Mouse (Mus musculus) midbrain, postnatal 0 days (tissue): Measurements from ENCODE around the gene Ccl11. TPM values are rescaled to one million over a fixed set of nuclear protein-coding genes. Genes with fewer than 3 reads are reported as not detected.

Experiments used
- ATAC-seq: fragments of 200-750 bp; cut with Nextera tagmentation; 2 replicates; pipeline ENCODE4 v1.8.0; 2017; ENCODE audit warnings: moderate number of reproducible peaks, mild to moderate bottlenecking, moderate TSS enrichment, moderate library complexity; ENCODE audit not compliant: low FRiP score
- DNase-seq: peaks from one replicate; pipeline ENCODE4 v3.0.0-alpha.2; 2015; ENCODE audit warnings: low spot score
- H3K27ac ChIP-seq: fragments of 300-500 bp; sonication (generic); 2 replicates; pipeline ENCODE4 v1.5.1; 2014; ENCODE audit warnings: low read depth, mild to moderate bottlenecking, low read length, mixed read lengths
- H3K27me3 ChIP-seq: fragments of 300-500 bp; sonication (generic); 2 replicates; pipeline ENCODE4 v1.6.1; 2014; ENCODE audit warnings: low read length, control low read depth, mixed read lengths; ENCODE audit not compliant: insufficient read depth
- H3K36me3 ChIP-seq: fragments of 300-500 bp; sonication (generic); 2 replicates; pipeline ENCODE4 v1.6.1; 2014; ENCODE audit warnings: low read length, control low read depth, mixed read lengths; ENCODE audit not compliant: insufficient read depth
- H3K4me1 ChIP-seq: fragments of 300-500 bp; sonication (generic); 2 replicates; pipeline ENCODE4 v1.6.1; 2014; ENCODE audit warnings: mild to moderate bottlenecking, control low read depth, antibody characterized with exemption, low read length, mixed read lengths; ENCODE audit not compliant: insufficient read depth
- H3K4me2 ChIP-seq: fragments of 300-500 bp; sonication (generic); 2 replicates; pipeline ENCODE4 v1.6.1; 2014; ENCODE audit warnings: low read depth, mild to moderate bottlenecking, low read length, mixed read lengths; ENCODE audit not compliant: poor library complexity, severe bottlenecking
- H3K4me3 ChIP-seq: fragments of 300-500 bp; sonication (generic); 2 replicates; pipeline ENCODE4 v1.5.1; 2014; ENCODE audit warnings: low read depth, mild to moderate bottlenecking, low read length, moderate library complexity
- H3K9ac ChIP-seq: fragments of 300-500 bp; sonication (generic); replicated peaks from 2 replicates; pipeline ENCODE4 v1.6.1; 2014; ENCODE audit warnings: mild to moderate bottlenecking, low read length, moderate library complexity, mixed read lengths; ENCODE audit not compliant: poor library complexity, severe bottlenecking
- H3K9me3 ChIP-seq: fragments of 300-500 bp; sonication (generic); 2 replicates; pipeline ENCODE4 v1.6.1; 2016; ENCODE audit warnings: low read length, control low read depth
- CTCF ChIP-seq: IDR thresholded peaks from 2 replicates; pipeline ENCODE4 v1.5.1; 2016; ENCODE audit warnings: antibody characterized with exemption, mild to moderate bottlenecking
- WGBS: fragments of 180-500 bp; shearing (Covaris S2); extraction: QIAGEN DNeasy Blood & Tissue Kit; methylation state at CpG from one replicate; pipeline ENCODE4 v1.1.7; 2014; 5-methylcytosine and 5-hydroxymethylcytosine counted together
- polyA plus RNA-seq: library from polyadenylated mRNA; unstranded; fragments of >200 nt; fragmentation: Nextera tagmentation; extraction: Ambion mirVana; gene quantifications from 2 replicates; pipeline ENCODE4 v1.2.1, GENCODE M21; 2015
- total RNA-seq: library from RNA; depleted of rRNA; stranded (reverse); fragments of >200 nt; gene quantifications from 2 replicates; pipeline ENCODE4 v1.2.3, GENCODE M21; 2014

The Ccl11 gene
- total and polyA plus RNA-seq, 2 experiments from 2014 or later = 0.14 TPM; not detected in 1

DNA sequence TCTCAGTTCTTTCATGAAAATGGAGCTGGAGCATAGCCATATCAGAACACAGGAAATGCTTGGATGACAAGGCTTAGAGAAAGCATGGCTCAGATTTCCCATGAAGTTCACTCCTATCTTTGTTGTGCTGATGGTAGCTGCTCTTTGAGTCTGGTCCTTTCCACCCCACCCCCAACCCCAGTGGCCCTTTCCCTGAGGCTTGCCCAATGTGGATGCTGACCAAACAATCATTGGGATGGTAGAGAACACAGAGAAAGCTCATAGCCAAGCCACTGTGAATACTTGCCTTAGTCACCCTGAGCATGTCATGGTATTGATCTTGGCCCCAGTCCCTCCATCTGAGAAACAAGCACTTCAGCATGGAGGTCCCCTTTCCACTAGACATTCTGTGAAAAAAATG is 25.5 kb upstream of the Ccl11 start:
- Histone ChIP-seq H3K36me3 (no peaks in the 10 kb centered on the region), H3K27ac (no peak overlapping the region), H3K4me2 (no peak overlapping the region), H3K4me1 (no peaks in the 10 kb centered on the region), H3K4me3 (no peak overlapping the region), H3K9ac (no peak overlapping the region), H3K9me3 (no peaks in the 10 kb centered on the region), H3K27me3 (no peaks in the 10 kb centered on the region)
- no peak for DNase-seq
- no peak for ATAC-seq
- TF ChIP-seq CTCF = no peak

DNA sequence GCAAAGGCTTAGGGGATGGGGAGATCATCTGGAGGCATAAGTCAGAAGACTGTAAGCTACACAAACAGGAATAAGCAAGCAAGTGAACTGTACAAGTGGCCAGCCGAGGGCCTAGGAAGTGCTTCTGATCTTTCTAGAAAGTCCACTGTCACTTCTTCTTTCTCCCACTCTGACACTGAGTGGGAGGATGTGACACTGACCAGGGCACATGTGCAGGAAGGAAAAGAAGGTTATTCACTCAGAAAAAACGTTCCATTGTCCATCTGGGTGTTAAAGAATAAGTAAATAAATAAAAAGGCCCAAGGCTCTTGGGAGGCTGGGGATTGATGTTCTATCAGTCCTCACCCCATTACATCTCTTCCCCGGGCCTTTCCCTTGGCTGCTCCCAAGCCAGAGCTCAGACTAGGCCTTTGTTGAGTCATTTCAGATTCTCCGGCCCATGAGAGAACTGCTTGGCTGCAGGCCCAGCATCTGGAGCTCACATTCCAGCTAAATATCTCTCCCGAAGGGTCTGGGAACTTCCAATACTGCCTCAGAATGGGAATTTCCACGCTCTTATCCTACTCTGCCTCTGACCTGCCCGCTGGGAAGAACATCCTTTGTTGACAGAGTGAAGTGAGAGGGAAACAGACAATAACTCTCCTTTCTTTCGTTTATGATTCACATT is 24.8 kb upstream of the Ccl11 start:
- Histone ChIP-seq H3K9ac (no peak overlapping the region), H3K27ac (no peak overlapping the region), H3K9me3 (no peaks in the 10 kb centered on the region), H3K4me3 (no peak overlapping the region), H3K36me3 (no peaks in the 10 kb centered on the region), H3K4me2 (no peak overlapping the region), H3K4me1 (no peaks in the 10 kb centered on the region), H3K27me3 (no peaks in the 10 kb centered on the region)
- no peak for ATAC-seq
- TF ChIP-seq CTCF = no peak
- WGBS = 43% methylated on average over 8 of the region's 8 CpGs
- peak; percentile 51 for DNase-seq

- Histone ChIP-seq H3K36me3 (no peaks in the 10 kb centered on the region), H3K4me3 (no peak overlapping the region), H3K27me3 (no peaks in the 10 kb centered on the region), H3K4me2 (no peak overlapping the region), H3K9ac (no peak overlapping the region), H3K4me1 (no peaks in the 10 kb centered on the region), H3K9me3 (no peaks in the 10 kb centered on the region), H3K27ac (no peak overlapping the region)
- no peak for DNase-seq
- ATAC-seq = no peak
- WGBS = 80% methylated on average over 7 of the region's 7 CpGs
- TF ChIP-seq CTCF = no peak
Measured at GRCm38 (mm10) chr11:82034446-82034845, 23.2 kb upstream of the Ccl11 start.

GRCm38 (mm10) chr11:82035356-82035755 is 22.3 kb upstream of the Ccl11 start, which contains the start of gene Ccl2:
TSS of gene Ccl2 (plus strand) at chr11:82035571.
- peak; percentile 82 for DNase-seq
- Histone ChIP-seq H3K36me3 (no peaks in the 10 kb centered on the region), H3K27me3 (no peaks in the 10 kb centered on the region), H3K27ac (no peak within 1 kb of the TSS), H3K4me3 (no peak within 1 kb of the TSS), H3K4me2 (no peak within 1 kb of the TSS), H3K4me1 (no peaks in the 10 kb centered on the region), H3K9me3 (no peaks in the 10 kb centered on the region), H3K9ac (no peak within 1 kb of the TSS)
- no peak for TF ChIP-seq CTCF
- 0 out of 2 replicates have a peak, but pooled peaks have one; percentile 31 for ATAC-seq
- 40% methylated on average over 5 of the region's 5 CpGs for WGBS

DNA sequence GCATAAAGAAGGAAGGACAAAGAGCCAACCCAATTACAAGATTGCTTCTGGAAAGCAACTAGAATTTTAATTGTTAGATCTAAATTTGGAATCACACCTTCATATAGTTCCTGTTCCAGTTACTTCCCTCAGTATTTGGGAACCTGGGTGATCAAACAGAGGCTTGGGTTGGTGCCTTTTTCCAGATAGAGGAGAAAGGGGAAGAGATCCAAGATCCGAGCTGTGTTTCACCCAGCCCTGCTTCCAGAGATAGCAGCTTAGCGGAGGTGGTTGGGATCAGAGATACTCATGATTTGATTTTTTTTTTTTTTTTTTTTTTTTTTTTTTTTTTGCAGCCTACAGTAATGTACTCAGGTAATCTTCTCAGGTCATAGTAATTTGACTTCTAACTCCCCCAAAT is 21.8 kb upstream of the Ccl11 start:
- H3K4me2 ChIP-seq = no peak overlapping the region
- no peaks in the 10 kb centered on the region for H3K36me3 ChIP-seq
- no peak for TF ChIP-seq CTCF
- DNase-seq (no peak), ATAC-seq (no peak)
- H3K9me3 ChIP-seq = no peaks in the 10 kb centered on the region
- no peaks in the 10 kb centered on the region for H3K27me3 ChIP-seq
- WGBS = 72% methylated on average over 2 of the region's 2 CpGs
- H3K9ac ChIP-seq = no peak overlapping the region
- H3K4me1 ChIP-seq = no peaks in the 10 kb centered on the region
- no peak overlapping the region for H3K27ac ChIP-seq
- H3K4me3 ChIP-seq = no peak overlapping the region

DNA sequence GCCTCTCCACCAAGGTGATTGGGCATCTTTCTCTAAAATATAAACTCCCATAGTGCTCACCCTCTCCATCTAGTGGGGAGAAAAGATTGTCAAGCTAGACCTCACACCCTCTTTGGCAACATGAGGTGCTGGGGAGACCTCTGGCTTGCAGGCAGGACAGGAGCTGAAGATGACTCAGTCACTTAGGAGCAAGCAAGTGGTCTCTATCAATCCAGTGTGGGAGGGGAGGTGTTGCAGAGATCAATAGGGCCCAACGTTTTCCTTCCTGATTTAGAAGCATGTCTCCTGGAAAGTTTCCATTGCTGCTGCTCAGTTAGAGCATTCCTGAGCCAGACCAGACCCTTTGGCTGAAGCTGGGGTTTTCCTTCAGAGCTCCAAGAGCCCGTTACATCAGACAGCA is 19.1 kb upstream of the Ccl11 start, which contains the start of gene Gm17268:
Gm17268 (minus strand) TSS at position 28 of the 400 bp plus-strand sequence.
- no peaks in the 10 kb centered on the region for H3K36me3 ChIP-seq
- ATAC-seq = no peak
- no peaks in the 10 kb centered on the region for H3K9me3 ChIP-seq
- peak; percentile 29; the same call in 1 of the 2 replicates for TF ChIP-seq CTCF
- H3K4me3 ChIP-seq = no peak within 1 kb of the TSS
- no peaks in the 10 kb centered on the region for H3K27me3 ChIP-seq
- no peaks in the 10 kb centered on the region for H3K4me1 ChIP-seq
- H3K4me2 ChIP-seq = no peak within 1 kb of the TSS
- WGBS = 49% methylated on average over 2 of the region's 2 CpGs
- H3K9ac ChIP-seq = no peak within 1 kb of the TSS
- no peak within 1 kb of the TSS for H3K27ac ChIP-seq
- DNase-seq = no peak
